Mouse (Mus musculus) right cerebral cortex, adult 2 months (tissue): ENCODE measurements around the gene Guca2b.
"Not testable (repeated sequence)": the region's sequence is repeated elsewhere in the genome, so short reads cannot be mapped to it uniquely, and the experiment has no call there.

Experiments
- DNase-seq, 2 experiments: peaks; one replicate each; pipeline ENCODE4 v3.0.0; 2021 to 2022; ENCODE audit warnings: low spot score in 2 of 2

Guca2b gene

GRCm38 (mm10) chr4:119657011-119657410 lies 1.7 kb downstream of the Guca2b start:
- no peak for DNase-seq

DNA sequence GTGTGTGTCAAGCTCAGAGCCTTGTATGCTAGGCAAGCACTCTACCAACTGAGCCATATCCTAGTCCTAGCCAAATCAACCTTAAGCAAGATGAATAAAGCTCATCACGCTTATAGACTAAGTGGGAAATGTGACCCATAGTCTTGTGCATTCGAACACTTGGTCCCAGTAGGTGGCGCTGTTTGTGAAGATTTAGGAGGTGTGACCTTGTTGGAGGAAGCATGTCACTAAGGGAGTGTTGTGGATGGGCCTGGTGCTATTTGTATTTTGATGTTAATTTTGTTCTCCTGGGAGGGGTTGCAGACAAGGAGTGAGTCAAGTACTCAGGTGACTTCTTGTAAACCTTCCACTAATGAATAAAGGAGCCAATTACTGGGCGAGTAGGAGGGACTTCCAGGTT lies 16.1 kb downstream of the Guca2b start:
- DNase-seq: no peak

- no peak for DNase-seq
These were observed 20.1 kb downstream of the Guca2b start for GRCm38 (mm10) chr4:119638656-119639055.

GRCm38 (mm10) chr4:119637946-119638345 lies 20.8 kb downstream of the Guca2b start:
- DNase-seq: no peak

- no peak for DNase-seq
These were observed 21.4 kb downstream of the Guca2b start, which contains the start of gene Guca2a for GRCm38 (mm10) chr4:119637176-119637845. Gene Guca2a, plus strand, starts transcription at chr4:119637704.

DNA sequence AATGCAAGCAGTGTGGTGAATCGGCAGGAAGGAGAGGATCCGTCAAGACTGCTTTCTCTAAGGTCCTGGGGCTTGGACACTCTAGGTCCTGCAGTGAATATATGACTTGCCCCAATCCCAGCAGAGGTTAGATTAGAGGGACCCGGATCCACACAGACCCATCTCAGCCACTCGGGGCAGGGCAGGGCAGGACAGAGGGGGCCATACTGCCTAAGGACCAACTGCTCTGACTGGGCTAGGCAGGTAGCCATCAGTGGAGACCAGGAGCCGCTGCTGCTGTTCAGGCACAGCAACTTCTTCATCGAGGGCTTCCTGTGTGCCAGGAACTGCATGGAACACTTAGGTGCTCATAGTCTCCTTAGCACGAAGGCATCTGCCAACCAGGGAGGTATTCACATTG lies 22.0 kb downstream of the Guca2b start:
- no peak for DNase-seq

- DNase-seq: no peak
These were observed 23.1 kb downstream of the Guca2b start for GRCm38 (mm10) chr4:119635686-119636085.

DNA sequence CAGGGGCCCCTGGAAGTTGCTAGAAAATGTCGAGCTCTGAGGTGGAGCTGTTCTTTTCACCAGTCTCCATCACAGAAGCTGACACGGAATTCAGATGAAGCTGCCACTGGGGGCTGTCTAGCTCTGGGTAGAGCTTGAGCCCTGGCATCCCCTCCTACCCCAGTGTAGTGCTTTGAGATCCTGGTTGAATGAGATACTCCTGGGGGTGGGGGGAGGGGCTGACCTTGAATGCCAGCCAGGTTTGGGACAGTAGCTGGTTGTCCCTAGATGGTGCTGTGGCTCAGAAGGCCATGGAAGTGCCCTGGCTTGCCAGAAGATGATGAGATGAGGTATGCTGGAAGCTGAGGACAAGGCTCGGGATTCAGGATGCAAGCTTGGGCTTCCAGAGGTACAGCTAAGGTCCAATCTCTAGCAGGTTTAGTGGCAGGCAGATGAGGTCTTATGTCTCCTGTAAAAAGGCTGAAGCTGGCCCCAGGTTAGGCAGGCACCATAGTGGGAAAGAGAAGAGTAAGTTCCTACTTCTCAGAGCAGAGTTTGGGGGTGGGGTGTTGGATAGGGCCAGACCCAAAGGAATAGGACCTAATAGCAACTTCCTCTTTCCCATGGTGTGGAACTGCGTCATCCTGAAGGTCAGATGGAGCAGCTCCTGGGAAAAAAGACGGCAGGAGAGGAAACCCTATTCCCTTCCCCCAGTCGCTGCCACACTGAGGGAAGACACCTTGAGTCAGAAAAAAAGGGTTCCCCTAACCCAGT lies 23.7 kb downstream of the Guca2b start:
- DNase-seq: no peak

DNA sequence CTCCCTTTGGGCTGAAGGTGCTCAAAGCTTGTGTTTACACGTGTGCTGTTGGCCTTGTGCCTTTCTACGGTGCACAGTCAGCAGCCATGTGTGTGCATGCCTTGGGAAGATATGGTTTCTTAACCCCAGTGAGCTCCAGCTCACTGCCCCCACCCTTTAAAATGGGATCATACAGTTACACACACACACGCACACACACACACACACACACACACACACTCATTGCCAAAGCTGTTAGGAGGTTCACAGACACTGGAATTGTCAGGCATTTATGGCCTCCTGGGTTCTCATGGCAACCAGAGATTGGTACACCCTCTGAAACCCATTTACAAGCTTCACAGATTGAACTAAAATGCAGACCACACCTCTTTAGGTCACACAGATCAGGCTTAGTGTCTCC lies 24.8 kb downstream of the Guca2b start:
- DNase-seq: no peak

GRCm38 (mm10) chr4:119633342-119633741 lies 25.4 kb downstream of the Guca2b start:
- DNase-seq: no peak

DNA sequence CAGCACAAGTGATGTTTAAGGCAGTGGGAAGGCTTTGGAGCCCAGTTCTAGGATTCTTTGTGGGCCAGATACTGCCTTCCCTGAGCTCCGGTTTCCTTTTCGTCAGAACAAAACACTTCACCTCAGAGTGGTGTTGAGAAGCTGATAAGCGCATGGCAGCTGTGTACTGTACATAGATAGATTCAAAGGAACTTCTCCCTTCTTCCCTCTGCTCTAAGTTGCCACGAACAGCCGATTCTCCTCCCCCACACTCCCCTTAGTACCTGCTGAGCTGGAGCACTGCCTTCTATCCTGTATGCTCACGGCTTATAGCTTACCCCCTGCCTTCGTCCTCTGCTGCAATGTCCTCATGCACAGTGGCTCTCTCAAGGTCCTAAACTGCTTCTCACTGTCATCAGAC lies 26.0 kb downstream of the Guca2b start:
- no peak for DNase-seq

- DNase-seq: peak; percentile 52 to 63
These were observed 27.4 kb downstream of the Guca2b start for GRCm38 (mm10) chr4:119631115-119631919.

GRCm38 (mm10) chr4:119628363-119628762 lies 30.4 kb downstream of the Guca2b start:
- not testable (repeated sequence) for DNase-seq

- no peak for DNase-seq
These were observed 31.4 kb downstream of the Guca2b start for GRCm38 (mm10) chr4:119627317-119627716.

GRCm38 (mm10) chr4:119626876-119627275 lies 31.9 kb downstream of the Guca2b start:
- DNase-seq: no peak

DNA sequence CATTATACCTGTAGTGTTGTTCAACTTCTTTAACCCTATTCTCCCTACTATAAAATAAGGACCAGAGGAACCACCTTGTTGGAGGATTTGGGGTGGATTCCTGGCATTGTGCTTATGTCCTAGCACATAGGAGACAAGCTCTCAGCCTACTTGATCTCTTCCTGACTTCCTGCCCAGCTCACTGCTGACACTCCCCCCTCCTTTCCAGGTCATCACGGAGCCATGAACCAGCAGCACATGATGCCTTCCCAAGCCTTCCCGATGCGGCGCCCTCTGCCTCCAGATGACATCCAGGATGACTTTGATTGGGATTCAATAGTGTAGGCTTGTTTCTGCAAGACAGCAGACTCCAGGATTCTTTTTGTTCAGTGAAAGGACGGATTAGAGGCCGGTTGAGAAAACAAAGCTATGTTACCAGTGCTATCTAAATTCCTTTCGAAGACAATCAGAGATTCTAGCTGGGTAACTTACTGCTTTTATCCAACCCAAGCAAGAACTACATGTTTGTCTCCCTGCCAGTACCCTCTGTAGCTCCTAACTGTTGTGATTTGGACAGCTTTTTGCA lies 32.6 kb downstream of the Guca2b start:
- no peak for DNase-seq

DNA sequence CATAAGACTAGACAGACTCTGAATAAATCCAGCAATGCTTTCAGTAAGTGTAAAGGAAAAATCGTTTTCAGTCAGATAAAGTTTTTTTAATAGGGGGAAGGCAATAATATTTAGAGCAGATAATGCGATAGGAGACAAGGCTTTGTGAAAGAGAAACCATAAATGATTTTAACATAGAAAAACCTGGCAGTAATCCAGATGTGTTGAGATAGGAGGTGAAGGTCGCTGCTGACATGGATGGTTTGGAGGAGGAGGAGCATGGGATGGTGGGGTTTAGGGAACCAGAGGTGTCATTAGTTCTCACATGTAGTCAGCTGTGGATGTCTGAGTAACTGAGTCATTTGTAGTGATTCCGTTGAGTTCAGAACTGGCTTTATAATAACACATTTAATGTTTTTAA lies 44.0 kb downstream of the Guca2b start:
- no peak for DNase-seq

- DNase-seq: no peak
These were observed 44.7 kb downstream of the Guca2b start for GRCm38 (mm10) chr4:119614078-119614477.

- DNase-seq: no peak
These were observed 49.3 kb downstream of the Guca2b start for GRCm38 (mm10) chr4:119609488-119609887.
